Mouse (Mus musculus) forebrain, embryonic 16.5 days (tissue): ENCODE data around the gene Gm37240. TPM values are rescaled to one million over a fixed set of nuclear protein-coding genes. Genes with fewer than 3 reads are reported as not detected.

Source experiments
- ATAC-seq: fragments of 200-750 bp; cut with Nextera tagmentation; 2 replicates; pipeline ENCODE4 v1.8.0; 2017; ENCODE audit warnings: mild to moderate bottlenecking, moderate library complexity
- H3K27ac ChIP-seq: fragments of 300-500 bp; sonication (generic); 2 replicates; pipeline ENCODE4 v1.5.1; 2014; ENCODE audit warnings: low read length, control low read depth
- H3K27me3 ChIP-seq: fragments of 300-500 bp; sonication (generic); replicated peaks from 2 replicates; pipeline ENCODE4 v1.6.1; 2014; ENCODE audit warnings: low read length; ENCODE audit not compliant: control insufficient read depth, insufficient read depth
- H3K36me3 ChIP-seq: fragments of 300-500 bp; sonication (generic); 2 replicates; pipeline ENCODE4 v1.6.1; 2014; ENCODE audit not compliant: control insufficient read depth, insufficient read depth
- H3K4me1 ChIP-seq: fragments of 300-500 bp; sonication (generic); replicated peaks from 2 replicates; pipeline ENCODE4 v1.6.1; 2014; ENCODE audit warnings: low read length; ENCODE audit not compliant: control insufficient read depth, insufficient read depth
- H3K4me2 ChIP-seq: fragments of 300-500 bp; sonication (generic); 2 replicates; pipeline ENCODE4 v1.6.1; 2014; ENCODE audit warnings: mild to moderate bottlenecking, low read length, control low read depth
- H3K4me3 ChIP-seq: fragments of 300-500 bp; sonication (generic); replicated peaks from 2 replicates; pipeline ENCODE4 v1.5.1; 2014; ENCODE audit warnings: mild to moderate bottlenecking, low read length, control low read depth
- H3K9ac ChIP-seq: fragments of 300-500 bp; sonication (generic); replicated peaks from 2 replicates; pipeline ENCODE4 v1.6.1; 2014; ENCODE audit warnings: low read depth, low read length, control low read depth
- H3K9me3 ChIP-seq: fragments of 300-500 bp; sonication (generic); 2 replicates; pipeline ENCODE4 v1.6.1; 2016; ENCODE audit warnings: low read length; ENCODE audit not compliant: control insufficient read depth
- WGBS: fragments of 180-500 bp; shearing (Covaris S2); extraction: QIAGEN DNeasy Blood & Tissue Kit; methylation state at CpG from one replicate; pipeline ENCODE4 v1.1.7; 2014; 5-methylcytosine and 5-hydroxymethylcytosine counted together
- polyA plus RNA-seq: library from polyadenylated mRNA; unstranded; fragments of >200 nt; fragmentation: Nextera tagmentation; extraction: Ambion mirVana; gene quantifications from 2 replicates; pipeline ENCODE4 v1.2.1, GENCODE M21; 2015

Gm37240 gene
- polyA plus RNA-seq, 1 experiment from 2014 or later = 1.6 TPM

- WGBS = 79% methylated on average over 1 of the region's 1 CpGs
- no peak overlapping the region for H3K27ac ChIP-seq
- H3K27me3 ChIP-seq = no peaks in the 10 kb centered on the region
- H3K4me2 ChIP-seq = no peak overlapping the region
- no peak for ATAC-seq
- no peaks in the 10 kb centered on the region for H3K9me3 ChIP-seq
- no peaks in the 10 kb centered on the region for H3K4me1 ChIP-seq
- no peak overlapping the region for H3K9ac ChIP-seq
- no peak overlapping the region for H3K4me3 ChIP-seq
- no peaks in the 10 kb centered on the region for H3K36me3 ChIP-seq
Measured at GRCm38 (mm10) chr3:85052196-85052595, 835.1 kb downstream of the Gm37240 start.

GRCm38 (mm10) chr3:85048569-85048968 lies 838.7 kb downstream of the Gm37240 start:
- no peak for ATAC-seq
- Histone ChIP-seq H3K4me2 (no peak overlapping the region), H3K4me1 (no peaks in the 10 kb centered on the region), H3K36me3 (no peaks in the 10 kb centered on the region), H3K9ac (no peak overlapping the region), H3K4me3 (no peak overlapping the region), H3K27me3 (no peaks in the 10 kb centered on the region), H3K9me3 (no peaks in the 10 kb centered on the region), H3K27ac (no peak overlapping the region)
- 92% methylated on average over 5 of the region's 5 CpGs for WGBS

GRCm38 (mm10) chr3:85043679-85044218 lies 843.6 kb downstream of the Gm37240 start:
- Histone ChIP-seq H3K4me3 (no peak overlapping the region), H3K4me2 (no peak overlapping the region), H3K4me1 (no peaks in the 10 kb centered on the region), H3K9me3 (no peaks in the 10 kb centered on the region), H3K27ac (no peak overlapping the region), H3K9ac (no peak overlapping the region), H3K27me3 (no peaks in the 10 kb centered on the region), H3K36me3 (no peaks in the 10 kb centered on the region)
- 95% methylated on average over 8 of the region's 8 CpGs for WGBS
- no peak for ATAC-seq

- no peak overlapping the region for H3K9ac ChIP-seq
- no peaks in the 10 kb centered on the region for H3K27me3 ChIP-seq
- H3K27ac ChIP-seq = no peak overlapping the region
- no peak for ATAC-seq
- no peaks in the 10 kb centered on the region for H3K4me1 ChIP-seq
- no peaks in the 10 kb centered on the region for H3K9me3 ChIP-seq
- H3K36me3 ChIP-seq = no peaks in the 10 kb centered on the region
- no peak overlapping the region for H3K4me3 ChIP-seq
- 85% methylated on average over 4 of the region's 4 CpGs for WGBS
- no peak overlapping the region for H3K4me2 ChIP-seq
Measured at GRCm38 (mm10) chr3:85042126-85042525, 845.2 kb downstream of the Gm37240 start.

- H3K9ac ChIP-seq = no peak overlapping the region
- peaks cover 9% of the 10 kb centered on the region for H3K4me1 ChIP-seq
- ATAC-seq = no peak
- 0 out of 2 replicates have a peak, but pooled peaks cover 3% of the 10 kb centered on the region for H3K9me3 ChIP-seq
- H3K4me3 ChIP-seq = no peak overlapping the region
- H3K27ac ChIP-seq = no peak overlapping the region
- WGBS = 90% methylated on average over 1 of the region's 1 CpGs
- H3K27me3 ChIP-seq = no peaks in the 10 kb centered on the region
- no peaks in the 10 kb centered on the region for H3K36me3 ChIP-seq
- H3K4me2 ChIP-seq = no peak overlapping the region
Measured at GRCm38 (mm10) chr3:85029141-85029540, 858.2 kb downstream of the Gm37240 start.

- H3K27ac ChIP-seq = no peak overlapping the region
- 21% methylated on average over 6 of the region's 6 CpGs for WGBS
- peak; percentile 61 for ATAC-seq
- H3K27me3 ChIP-seq = no peaks in the 10 kb centered on the region
- no peaks in the 10 kb centered on the region for H3K9me3 ChIP-seq
- no peak overlapping the region for H3K9ac ChIP-seq
- H3K4me3 ChIP-seq = no peak overlapping the region
- no peaks in the 10 kb centered on the region for H3K36me3 ChIP-seq
- no peak overlapping the region for H3K4me2 ChIP-seq
- H3K4me1 ChIP-seq = peaks cover 9% of the 10 kb centered on the region
Measured at GRCm38 (mm10) chr3:85024817-85025705, 862.3 kb downstream of the Gm37240 start.

- no peak for ATAC-seq
- H3K27ac ChIP-seq = no peak overlapping the region
- H3K9me3 ChIP-seq = no peaks in the 10 kb centered on the region
- H3K9ac ChIP-seq = no peak overlapping the region
- H3K4me1 ChIP-seq = peaks cover 9% of the 10 kb centered on the region
- H3K4me3 ChIP-seq = no peak overlapping the region
- no peaks in the 10 kb centered on the region for H3K27me3 ChIP-seq
- 80% methylated on average over 2 of the region's 2 CpGs for WGBS
- no peaks in the 10 kb centered on the region for H3K36me3 ChIP-seq
- no peak overlapping the region for H3K4me2 ChIP-seq
Measured at GRCm38 (mm10) chr3:85024237-85024636, 863.1 kb downstream of the Gm37240 start.

- ATAC-seq = no peak
- Histone ChIP-seq H3K9ac (no peak overlapping the region), H3K4me1 (peaks cover 9% of the 10 kb centered on the region), H3K27ac (no peak overlapping the region), H3K27me3 (no peaks in the 10 kb centered on the region), H3K36me3 (no peaks in the 10 kb centered on the region), H3K4me3 (no peak overlapping the region), H3K9me3 (no peaks in the 10 kb centered on the region), H3K4me2 (no peak overlapping the region)
- 80% methylated on average over 11 of the region's 11 CpGs for WGBS
Measured at GRCm38 (mm10) chr3:85022800-85023199, 864.5 kb downstream of the Gm37240 start.

- Histone ChIP-seq H3K9ac (no peak overlapping the region), H3K36me3 (no peaks in the 10 kb centered on the region), H3K4me3 (no peak overlapping the region), H3K4me2 (no peak overlapping the region), H3K4me1 (peaks cover 9% of the 10 kb centered on the region), H3K27ac (no peak overlapping the region), H3K27me3 (no peaks in the 10 kb centered on the region), H3K9me3 (no peaks in the 10 kb centered on the region)
- WGBS = 95% methylated on average over 6 of the region's 6 CpGs
- no peak for ATAC-seq
Measured at GRCm38 (mm10) chr3:85021816-85022215, 865.5 kb downstream of the Gm37240 start.
